Mouse (Mus musculus) heart, embryonic 16.5 days (tissue): Measurements from ENCODE around the gene Lmna. TPM values are rescaled to one million over a fixed set of nuclear protein-coding genes. Genes with fewer than 3 reads are reported as not detected.

ENCODE experiments used
- ATAC-seq: fragments of 200-750 bp; cut with Nextera tagmentation; replicated peaks from 2 replicates; pipeline ENCODE4 v1.8.0; 2017; ENCODE audit warnings: moderate number of reproducible peaks; ENCODE audit not compliant: insufficient read depth, low FRiP score; ENCODE audit errors: extremely low read depth
- H3K27ac ChIP-seq: fragments of 300-500 bp; sonication (generic); 2 replicates; pipeline ENCODE4 v1.5.1; 2014; ENCODE audit warnings: mild to moderate bottlenecking, low read length, control low read depth, moderate library complexity
- H3K27me3 ChIP-seq: fragments of 300-500 bp; sonication (generic); 2 replicates; pipeline ENCODE4 v1.6.1; 2014; ENCODE audit warnings: low read length, mixed read lengths; ENCODE audit not compliant: control insufficient read depth, insufficient read depth
- H3K36me3 ChIP-seq: fragments of 300-500 bp; sonication (generic); 2 replicates; pipeline ENCODE4 v1.6.1; 2014; ENCODE audit not compliant: control insufficient read depth, insufficient read depth
- H3K4me1 ChIP-seq: fragments of 300-500 bp; sonication (generic); 2 replicates; pipeline ENCODE4 v1.6.1; 2014; ENCODE audit warnings: low read length, mixed read lengths; ENCODE audit not compliant: control insufficient read depth, insufficient read depth
- H3K4me2 ChIP-seq: fragments of 300-500 bp; sonication (generic); 2 replicates; pipeline ENCODE4 v1.6.1; 2014; ENCODE audit warnings: low read depth, mild to moderate bottlenecking, control low read depth, low read length
- H3K4me3 ChIP-seq: fragments of 300-500 bp; sonication (generic); 2 replicates; pipeline ENCODE4 v1.5.1; 2014; ENCODE audit warnings: mild to moderate bottlenecking, control low read depth, low read length
- H3K9ac ChIP-seq: fragments of 300-500 bp; sonication (generic); 2 replicates; pipeline ENCODE4 v1.6.1; 2014; ENCODE audit warnings: low read length, control low read depth
- H3K9me3 ChIP-seq: fragments of 300-500 bp; sonication (generic); replicated peaks from 2 replicates; pipeline ENCODE4 v1.6.1; 2016; ENCODE audit warnings: low read length; ENCODE audit not compliant: control insufficient read depth
- WGBS: fragments of 180-500 bp; shearing (Covaris S2); extraction: QIAGEN DNeasy Blood & Tissue Kit; methylation state at CpG from one replicate; pipeline ENCODE4 v1.1.7; 2014; 5-methylcytosine and 5-hydroxymethylcytosine counted together
- polyA plus RNA-seq: library from polyadenylated mRNA; unstranded; fragments of >200 nt; fragmentation: Nextera tagmentation; extraction: Ambion mirVana; gene quantifications from 2 replicates; pipeline ENCODE4 v1.2.1, GENCODE M21; 2015

The Lmna gene
- polyA plus RNA-seq, 1 experiment from 2014 or later: 129 TPM

DNA sequence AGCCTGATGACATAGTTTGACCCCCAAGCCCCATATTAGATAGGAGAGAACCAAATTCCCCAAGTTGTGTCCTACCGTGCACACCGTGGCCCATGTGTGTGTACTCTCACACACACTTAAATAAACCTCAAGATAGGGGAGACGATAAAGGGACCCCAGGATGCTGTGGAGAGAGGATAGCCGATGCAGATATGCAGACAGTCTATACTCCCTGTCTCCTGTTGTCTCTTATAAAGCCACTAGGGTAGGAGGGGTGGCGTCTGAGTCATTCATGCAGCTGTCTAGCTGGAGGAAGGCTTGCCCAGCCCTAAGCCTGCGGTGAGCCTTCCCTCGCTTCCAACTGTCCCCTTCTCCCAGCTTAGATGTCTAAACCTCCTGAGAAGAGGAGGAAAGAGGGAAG is 9.7 kb downstream of the Lmna start:
- H3K4me2 ChIP-seq: no peak overlapping the region
- H3K9me3 ChIP-seq: no peaks in the 10 kb centered on the region
- H3K36me3 ChIP-seq: no peaks in the 10 kb centered on the region
- H3K27ac ChIP-seq: no peak overlapping the region
- no peak overlapping the region for H3K4me3 ChIP-seq
- ATAC-seq: no peak
- no peaks in the 10 kb centered on the region for H3K27me3 ChIP-seq
- WGBS: 84% methylated on average over 7 of the region's 7 CpGs
- peaks cover 48% of the 10 kb centered on the region for H3K4me1 ChIP-seq
- no peak overlapping the region for H3K9ac ChIP-seq

- Histone ChIP-seq H3K27me3 (no peaks in the 10 kb centered on the region), H3K9me3 (no peaks in the 10 kb centered on the region), H3K4me2 (no peak overlapping the region), H3K4me3 (no peak overlapping the region), H3K4me1 (peaks cover 53% of the 10 kb centered on the region), H3K27ac (no peak overlapping the region), H3K36me3 (no peaks in the 10 kb centered on the region), H3K9ac (no peak overlapping the region)
- ATAC-seq: no peak
- 84% methylated on average over 4 of the region's 4 CpGs for WGBS
Observed at GRCm38 (mm10) chr3:88499580-88499979, 10.2 kb downstream of the Lmna start.

GRCm38 (mm10) chr3:88495741-88496415 is 13.9 kb downstream of the Lmna start:
- Histone ChIP-seq H3K36me3 (no peaks in the 10 kb centered on the region), H3K4me1 (peaks cover 60% of the 10 kb centered on the region), H3K9ac (peak overlapping the region; percentile 62; the same call in 1 of the 2 replicates), H3K4me3 (no peak overlapping the region), H3K4me2 (no peak overlapping the region), H3K27me3 (no peaks in the 10 kb centered on the region), H3K9me3 (no peaks in the 10 kb centered on the region), H3K27ac (peak overlapping the region; percentile 97)
- 65% methylated on average over 10 of the region's 10 CpGs for WGBS
- ATAC-seq: no peak

DNA sequence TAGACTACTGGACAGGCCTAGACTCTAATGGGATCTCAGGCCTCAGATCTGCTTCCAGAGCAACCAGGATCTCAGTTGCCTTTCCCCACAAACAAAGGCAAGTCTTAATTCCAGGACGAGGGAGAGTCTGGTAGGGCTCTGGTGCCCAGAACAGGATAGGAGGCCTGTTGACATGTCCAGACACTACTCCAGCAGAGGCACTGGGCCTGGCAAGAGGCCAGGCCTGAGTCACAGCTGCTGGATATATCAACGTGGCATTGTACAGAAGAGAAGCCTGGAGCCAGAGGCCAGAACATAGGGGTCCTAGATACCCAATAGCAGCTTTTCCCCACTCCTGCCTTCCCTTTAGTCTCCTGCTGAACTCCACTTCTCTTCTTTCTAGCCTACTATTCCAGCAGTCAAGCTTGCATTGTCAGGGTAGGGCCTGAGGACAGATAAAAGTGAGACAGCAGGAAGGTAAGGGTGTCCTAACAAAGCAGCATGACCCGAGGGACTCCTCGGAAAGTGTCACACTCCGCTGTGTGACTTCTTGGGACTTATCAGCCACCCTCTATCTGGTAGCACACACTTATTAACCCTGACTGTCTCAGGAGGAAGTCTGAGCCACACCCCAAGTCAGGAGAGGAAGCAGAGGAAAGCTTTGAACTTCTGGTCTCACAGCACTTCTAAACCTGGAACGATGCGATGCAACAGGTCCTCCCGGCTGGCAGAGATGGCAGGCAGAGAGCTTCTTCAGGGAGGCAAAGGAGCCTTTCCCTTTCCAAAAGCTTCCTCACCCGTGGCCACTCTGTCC is 14.7 kb downstream of the Lmna start:
- peak overlapping the region; percentile 23 for H3K4me2 ChIP-seq
- H3K9me3 ChIP-seq: no peaks in the 10 kb centered on the region
- peak overlapping the region; percentile 97 for H3K27ac ChIP-seq
- H3K4me3 ChIP-seq: no peak overlapping the region
- peak overlapping the region; percentile 62 for H3K9ac ChIP-seq
- ATAC-seq: peak; percentile 41
- H3K4me1 ChIP-seq: peaks cover 63% of the 10 kb centered on the region
- WGBS: 25% methylated on average over 9 of the region's 9 CpGs
- H3K27me3 ChIP-seq: no peaks in the 10 kb centered on the region
- no peaks in the 10 kb centered on the region for H3K36me3 ChIP-seq

DNA sequence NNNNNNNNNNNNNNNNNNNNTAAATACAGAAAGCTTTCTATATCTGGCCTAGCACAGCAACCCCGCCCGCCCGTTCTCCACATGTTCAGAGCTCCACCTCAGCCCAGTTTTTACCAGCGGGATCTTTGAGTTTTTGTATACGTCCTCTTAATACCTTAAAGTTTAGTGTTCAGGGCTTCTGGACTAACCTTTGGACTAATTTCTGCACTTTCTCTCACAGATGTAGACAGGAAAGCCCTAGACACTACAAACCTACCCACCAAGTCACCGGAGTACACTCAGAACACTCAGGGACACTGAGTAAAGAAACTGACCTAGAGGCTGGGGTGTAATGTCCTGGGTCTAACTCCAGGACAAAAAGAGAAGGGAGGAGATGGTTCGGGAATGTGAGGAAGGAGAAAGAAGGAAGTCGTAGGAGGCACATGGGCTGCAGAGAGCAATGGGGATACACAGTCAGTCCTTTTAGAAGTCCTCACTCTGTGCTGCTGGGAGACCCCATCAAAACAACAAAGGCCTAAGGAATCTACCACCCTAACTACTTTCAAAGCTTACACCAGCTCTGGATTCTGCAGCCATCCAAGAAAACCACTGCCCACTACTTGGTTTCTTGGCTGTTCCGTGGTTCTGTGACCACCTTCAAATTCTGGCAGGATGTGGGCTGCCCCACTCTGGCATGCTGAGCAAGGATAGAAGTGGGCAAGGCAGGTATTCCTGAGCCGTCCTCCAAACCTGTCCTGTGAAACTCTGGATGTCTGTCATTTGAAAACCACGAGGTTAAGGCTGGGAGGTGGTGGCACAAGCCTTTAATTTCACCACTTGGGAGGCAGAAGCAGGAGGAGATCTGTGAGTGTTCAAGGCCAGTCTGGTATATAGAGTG is 15.8 kb downstream of the Lmna start:
- Histone ChIP-seq H3K27ac (peak overlapping the region; percentile 97), H3K4me3 (no peak overlapping the region), H3K36me3 (no peaks in the 10 kb centered on the region), H3K9me3 (no peaks in the 10 kb centered on the region), H3K27me3 (no peaks in the 10 kb centered on the region), H3K4me2 (peak overlapping the region; percentile 71), H3K9ac (peak overlapping the region; percentile 85), H3K4me1 (peaks cover 73% of the 10 kb centered on the region)
- WGBS: 66% methylated on average over 11 of the region's 11 CpGs
- ATAC-seq: no peak

DNA sequence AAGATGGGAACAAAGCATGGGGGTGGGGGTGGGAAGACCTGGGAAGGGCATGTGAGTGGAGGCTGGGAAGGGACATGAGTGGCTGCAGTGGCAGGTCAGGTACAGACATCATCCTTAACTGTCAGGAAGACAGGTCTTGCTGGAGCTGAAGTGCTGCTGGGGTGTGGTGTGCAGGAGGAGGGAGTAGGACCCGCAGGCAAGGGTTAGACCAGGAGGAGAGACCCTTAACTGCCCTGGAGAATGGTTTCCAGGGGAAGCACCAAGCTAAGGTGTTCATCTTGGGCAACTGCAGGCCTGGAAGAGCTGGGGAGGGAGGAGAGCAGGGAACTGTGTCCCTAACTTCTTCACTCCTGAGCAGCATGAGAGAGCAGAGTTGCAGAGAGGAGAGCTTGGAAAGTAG is 22.4 kb downstream of the Lmna start:
- H3K4me2 ChIP-seq: no peak overlapping the region
- H3K27ac ChIP-seq: no peak overlapping the region
- H3K9ac ChIP-seq: no peak overlapping the region
- H3K27me3 ChIP-seq: peaks cover 4% of the 10 kb centered on the region; the same call in 1 of the 2 replicates
- ATAC-seq: no peak
- no peak overlapping the region for H3K4me3 ChIP-seq
- H3K9me3 ChIP-seq: no peaks in the 10 kb centered on the region
- peaks cover 37% of the 10 kb centered on the region for H3K36me3 ChIP-seq
- 67% methylated on average over 1 of the region's 1 CpGs for WGBS
- H3K4me1 ChIP-seq: peaks cover 35% of the 10 kb centered on the region

GRCm38 (mm10) chr3:88486887-88487286 is 22.9 kb downstream of the Lmna start:
- Histone ChIP-seq H3K27ac (no peak overlapping the region), H3K4me2 (no peak overlapping the region), H3K4me3 (no peak overlapping the region), H3K36me3 (peaks cover 37% of the 10 kb centered on the region), H3K9me3 (no peaks in the 10 kb centered on the region), H3K27me3 (peaks cover 4% of the 10 kb centered on the region; the same call in 1 of the 2 replicates), H3K9ac (no peak overlapping the region), H3K4me1 (peaks cover 32% of the 10 kb centered on the region)
- no peak for ATAC-seq
- 81% methylated on average over 4 of the region's 4 CpGs for WGBS

DNA sequence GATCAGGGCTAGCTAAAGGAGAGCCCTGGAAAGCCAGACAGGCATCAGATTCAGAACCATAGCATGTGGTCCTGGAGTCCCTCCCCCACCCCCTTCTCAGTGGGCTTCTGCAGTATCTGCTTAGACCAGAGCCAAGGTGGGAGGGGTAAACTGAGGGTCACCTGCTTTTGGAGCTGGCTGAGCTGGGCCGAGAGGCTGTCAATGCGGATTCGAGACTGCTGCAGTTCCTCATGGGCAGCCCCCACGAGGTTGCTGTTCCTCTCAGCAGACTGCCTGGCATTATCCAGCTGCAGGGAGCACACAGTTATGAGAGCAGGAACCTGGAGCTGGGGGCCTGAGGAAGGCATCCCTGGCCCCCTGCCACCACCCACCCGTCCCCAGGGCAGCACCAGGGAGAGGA is 23.7 kb downstream of the Lmna start:
- Histone ChIP-seq H3K9me3 (no peaks in the 10 kb centered on the region), H3K4me3 (no peak overlapping the region), H3K4me1 (peaks cover 27% of the 10 kb centered on the region), H3K36me3 (peaks cover 37% of the 10 kb centered on the region), H3K9ac (no peak overlapping the region), H3K4me2 (no peak overlapping the region), H3K27ac (no peak overlapping the region), H3K27me3 (peaks cover 4% of the 10 kb centered on the region; the same call in 1 of the 2 replicates)
- ATAC-seq: no peak
- 67% methylated on average over 5 of the region's 5 CpGs for WGBS
